Mouse (Mus musculus): Measurements from ENCODE around the gene H2-Eb1.

DNA sequence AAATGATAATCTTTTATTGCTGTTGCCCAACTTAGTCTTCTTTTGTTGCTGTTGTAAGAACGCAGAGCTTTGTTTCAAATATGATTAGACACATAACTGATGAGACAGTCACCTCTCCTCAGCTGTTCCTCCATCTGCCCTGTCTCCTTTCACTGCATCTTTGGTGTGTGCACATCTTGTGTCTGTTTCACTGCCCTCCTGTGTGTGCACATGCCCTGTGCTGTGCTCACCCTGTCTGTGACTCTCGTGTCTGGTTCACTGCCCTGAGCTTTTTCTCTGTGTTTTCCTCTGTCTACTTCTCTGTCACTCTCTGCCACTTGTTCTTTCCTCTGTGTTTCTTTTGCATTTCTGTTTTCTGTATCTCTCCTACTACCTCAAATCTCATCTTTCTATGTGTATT, 35.4 kb upstream of the H2-Eb1 start:
- no peak for TF ChIP-seq CTCF (IDR thresholded peaks at IDR 0.05)
- no peak for TF ChIP-seq EP300 (IDR thresholded peaks at IDR 0.05; ENCODE audit: insufficient read depth, low read depth, low read length)

Measured in heart, adult 2 months (tissue).